Mouse (Mus musculus) stomach, postnatal 0 days (tissue): ENCODE measurements around the gene Tmprss3. TPM values are rescaled to one million over a fixed set of nuclear protein-coding genes. Genes with fewer than 3 reads are reported as not detected.

ENCODE experiments used
- ATAC-seq: fragments of 200-750 bp; cut with Nextera tagmentation; 2 replicates; pipeline ENCODE4 v1.8.0; 2017; ENCODE audit not compliant: low FRiP score, low TSS enrichment
- DNase-seq: peaks from one replicate; pipeline ENCODE4 v3.0.0-alpha.2; 2016; ENCODE audit warnings: low spot score
- H3K27ac ChIP-seq: fragments of 300-500 bp; sonication (generic); replicated peaks from 2 replicates; pipeline ENCODE4 v1.5.1; 2014; ENCODE audit warnings: mild to moderate bottlenecking, control low read depth
- H3K27me3 ChIP-seq: fragments of 300-500 bp; sonication (generic); 2 replicates; pipeline ENCODE4 v1.6.1; 2014; ENCODE audit warnings: low read length; ENCODE audit not compliant: control insufficient read depth, insufficient read depth
- H3K36me3 ChIP-seq: fragments of 300-500 bp; sonication (generic); 2 replicates; pipeline ENCODE4 v1.6.1; 2014; ENCODE audit warnings: low read length, mixed read lengths; ENCODE audit not compliant: control insufficient read depth, insufficient read depth
- H3K4me1 ChIP-seq: fragments of 300-500 bp; sonication (generic); replicated peaks from 2 replicates; pipeline ENCODE4 v1.6.1; 2014; ENCODE audit warnings: antibody characterized with exemption; ENCODE audit not compliant: control insufficient read depth, insufficient read depth
- H3K4me2 ChIP-seq: fragments of 300-500 bp; sonication (generic); replicated peaks from 2 replicates; pipeline ENCODE4 v1.6.1; 2014; ENCODE audit warnings: low read depth, mild to moderate bottlenecking, control low read depth, moderate library complexity
- H3K4me3 ChIP-seq: fragments of 300-500 bp; sonication (generic); 2 replicates; pipeline ENCODE4 v1.5.1; 2014; ENCODE audit warnings: low read depth, low read length, control low read depth
- H3K9ac ChIP-seq: fragments of 300-500 bp; sonication (generic); 2 replicates; pipeline ENCODE4 v1.6.1; 2014; ENCODE audit warnings: mild to moderate bottlenecking, low read length, control low read depth, mixed read lengths
- H3K9me3 ChIP-seq: fragments of 300-500 bp; sonication (generic); 2 replicates; pipeline ENCODE4 v1.6.1; 2016; ENCODE audit warnings: low read length; ENCODE audit not compliant: control insufficient read depth
- CTCF ChIP-seq: IDR thresholded peaks from 2 replicates; pipeline ENCODE4 v1.5.1; 2016; ENCODE audit warnings: antibody characterized with exemption, low read depth, mild to moderate bottlenecking, moderate library complexity
- EP300 ChIP-seq: optimal IDR thresholded peaks from 2 replicates; pipeline ENCODE3; 2016; ENCODE audit warnings: antibody characterized with exemption
- WGBS: fragments of 180-500 bp; shearing (Covaris S2); extraction: QIAGEN DNeasy Blood & Tissue Kit; methylation state at CpG from one replicate; pipeline ENCODE4 v1.1.7; 2014; 5-methylcytosine and 5-hydroxymethylcytosine counted together
- polyA plus RNA-seq: library from polyadenylated mRNA; unstranded; fragments of >200 nt; fragmentation: Nextera tagmentation; extraction: Ambion mirVana; gene quantifications from 2 replicates; pipeline ENCODE4 v1.2.1, GENCODE M21; 2015

Gene Tmprss3
- polyA plus RNA-seq, 1 experiment from 2014 or later, result 0.39 TPM

GRCm38 (mm10) chr17:31223835-31224234 lies 25.1 kb upstream of the Tmprss3 start:
- H3K36me3 ChIP-seq, result no peaks in the 10 kb centered on the region
- no peaks in the 10 kb centered on the region for H3K4me1 ChIP-seq
- no peak overlapping the region for H3K4me3 ChIP-seq
- TF ChIP-seq EP300 (no peak), CTCF (no peak)
- no peak overlapping the region for H3K9ac ChIP-seq
- ATAC-seq, result no peak
- H3K27ac ChIP-seq, result no peak overlapping the region
- H3K9me3 ChIP-seq, result no peaks in the 10 kb centered on the region
- no peak for DNase-seq
- no peak overlapping the region for H3K4me2 ChIP-seq
- 72% methylated on average over 7 of the region's 7 CpGs for WGBS
- H3K27me3 ChIP-seq, result no peaks in the 10 kb centered on the region

- DNase-seq (no peak), ATAC-seq (no peak)
- Histone ChIP-seq H3K9me3 (no peaks in the 10 kb centered on the region), H3K4me1 (no peaks in the 10 kb centered on the region), H3K27ac (no peak overlapping the region), H3K9ac (no peak overlapping the region), H3K4me3 (no peak overlapping the region), H3K4me2 (no peak overlapping the region), H3K27me3 (no peaks in the 10 kb centered on the region), H3K36me3 (no peaks in the 10 kb centered on the region)
- WGBS, result 36% methylated on average over 4 of the region's 4 CpGs
- TF ChIP-seq EP300, result no peak
- no peak for TF ChIP-seq CTCF
Measured at GRCm38 (mm10) chr17:31222810-31223310, 24.1 kb upstream of the Tmprss3 start.

DNA sequence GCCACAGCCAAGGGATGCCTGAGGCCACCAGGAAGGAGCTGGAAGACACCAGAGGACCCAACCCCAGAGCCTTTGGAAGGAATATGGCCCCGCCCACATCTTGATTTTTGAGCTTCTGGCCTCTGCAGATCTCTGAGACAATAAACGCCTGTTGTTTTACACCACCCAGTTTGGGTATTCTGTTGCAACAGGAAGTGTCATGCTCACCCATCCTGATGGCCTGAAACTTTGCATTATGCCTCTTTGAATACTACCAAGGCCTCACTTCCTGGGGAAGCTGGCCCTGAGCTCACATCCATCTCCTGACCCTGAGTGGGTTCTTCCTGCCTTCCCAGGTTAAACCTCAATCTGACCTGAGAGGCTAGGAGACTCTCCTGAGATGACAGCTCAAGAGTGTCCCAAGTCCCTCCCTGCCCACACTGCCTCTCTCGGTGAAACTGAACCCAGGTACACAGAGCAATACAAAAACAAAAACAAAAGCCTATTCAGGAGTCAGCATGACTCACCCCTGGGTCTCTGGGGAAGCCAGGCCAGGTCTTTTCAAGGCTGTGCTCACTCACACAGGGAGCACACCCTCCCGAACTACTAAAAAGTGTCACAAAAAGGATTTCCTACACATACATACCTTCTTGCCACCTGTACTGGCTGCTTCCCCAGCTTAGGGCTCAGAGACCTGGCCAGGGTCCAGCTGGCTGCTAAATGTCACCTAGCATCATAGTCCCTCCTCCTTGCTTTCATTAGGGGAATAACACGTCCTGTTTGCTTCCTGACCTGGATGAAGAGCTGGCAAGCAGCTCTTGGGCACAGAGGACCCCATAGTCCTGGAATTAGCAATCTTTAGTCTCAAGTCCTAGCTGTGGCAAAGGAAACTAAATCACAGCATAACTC lies 17.5 kb upstream of the Tmprss3 start:
- H3K4me3 ChIP-seq, result no peak overlapping the region
- peak; percentile 30 for DNase-seq
- 36% methylated on average over 5 of the region's 5 CpGs for WGBS
- no peak overlapping the region for H3K4me2 ChIP-seq
- no peaks in the 10 kb centered on the region for H3K36me3 ChIP-seq
- TF ChIP-seq EP300, result no peak
- TF ChIP-seq CTCF, result no peak; the same call in 1 of the 2 replicates
- H3K9ac ChIP-seq, result no peak overlapping the region
- H3K9me3 ChIP-seq, result no peaks in the 10 kb centered on the region
- no peak overlapping the region for H3K27ac ChIP-seq
- H3K4me1 ChIP-seq, result no peaks in the 10 kb centered on the region
- ATAC-seq, result peak; percentile 25
- no peaks in the 10 kb centered on the region for H3K27me3 ChIP-seq

DNA sequence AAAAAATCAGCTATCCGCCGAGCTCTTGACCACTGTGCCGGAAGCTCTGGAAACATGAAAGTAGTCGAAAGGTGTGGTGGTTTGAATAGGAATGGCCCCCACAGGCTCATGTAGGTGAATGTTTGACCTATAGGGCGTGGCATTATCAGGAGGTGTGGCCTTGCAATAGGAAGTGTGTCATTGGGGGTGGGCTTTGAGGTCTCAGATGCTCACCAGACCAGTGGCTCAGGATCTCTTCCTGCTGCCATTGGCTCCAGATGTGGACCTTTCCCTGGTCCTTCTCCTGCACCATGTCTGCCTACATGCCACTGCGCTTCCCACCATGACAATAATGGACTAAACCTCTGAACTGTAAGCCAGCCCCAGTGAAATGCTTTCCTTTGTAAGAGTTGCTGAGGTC lies 13.1 kb upstream of the Tmprss3 start:
- no peaks in the 10 kb centered on the region for H3K36me3 ChIP-seq
- no peaks in the 10 kb centered on the region for H3K27me3 ChIP-seq
- H3K9ac ChIP-seq, result no peak overlapping the region
- WGBS, result 89% methylated on average over 6 of the region's 6 CpGs
- no peaks in the 10 kb centered on the region for H3K4me1 ChIP-seq
- ATAC-seq (no peak), DNase-seq (no peak)
- H3K4me2 ChIP-seq, result no peak overlapping the region
- no peak overlapping the region for H3K27ac ChIP-seq
- no peak for TF ChIP-seq EP300
- no peak overlapping the region for H3K4me3 ChIP-seq
- H3K9me3 ChIP-seq, result no peaks in the 10 kb centered on the region

DNA sequence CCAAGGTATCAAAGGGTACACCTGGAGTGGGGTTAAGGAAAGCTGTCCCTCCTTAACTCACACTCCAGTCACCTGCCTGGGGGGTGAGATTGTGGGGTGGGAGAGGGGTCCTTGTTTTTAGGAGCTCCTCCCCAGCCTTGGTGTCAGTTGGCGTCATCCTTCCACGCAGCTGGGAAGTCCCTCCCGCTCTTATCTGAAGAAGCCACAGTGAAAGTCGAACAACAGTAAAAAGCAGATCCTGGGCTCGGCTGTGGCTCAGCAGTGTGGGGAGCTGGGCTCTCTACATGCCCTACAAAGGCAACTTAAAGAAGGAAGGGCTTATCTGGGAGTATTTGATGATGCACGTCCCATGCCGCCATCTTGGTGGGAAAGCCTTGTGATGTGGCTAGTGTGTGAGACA lies 11.5 kb upstream of the Tmprss3 start:
- H3K4me3 ChIP-seq, result no peak overlapping the region
- no peaks in the 10 kb centered on the region for H3K27me3 ChIP-seq
- DNase-seq, result no peak
- TF ChIP-seq EP300 (no peak), CTCF (no peak)
- no peak overlapping the region for H3K9ac ChIP-seq
- no peak for ATAC-seq
- H3K4me1 ChIP-seq, result no peaks in the 10 kb centered on the region
- no peak overlapping the region for H3K27ac ChIP-seq
- H3K9me3 ChIP-seq, result no peaks in the 10 kb centered on the region
- 85% methylated on average over 7 of the region's 7 CpGs for WGBS
- no peaks in the 10 kb centered on the region for H3K36me3 ChIP-seq
- no peak overlapping the region for H3K4me2 ChIP-seq

DNA sequence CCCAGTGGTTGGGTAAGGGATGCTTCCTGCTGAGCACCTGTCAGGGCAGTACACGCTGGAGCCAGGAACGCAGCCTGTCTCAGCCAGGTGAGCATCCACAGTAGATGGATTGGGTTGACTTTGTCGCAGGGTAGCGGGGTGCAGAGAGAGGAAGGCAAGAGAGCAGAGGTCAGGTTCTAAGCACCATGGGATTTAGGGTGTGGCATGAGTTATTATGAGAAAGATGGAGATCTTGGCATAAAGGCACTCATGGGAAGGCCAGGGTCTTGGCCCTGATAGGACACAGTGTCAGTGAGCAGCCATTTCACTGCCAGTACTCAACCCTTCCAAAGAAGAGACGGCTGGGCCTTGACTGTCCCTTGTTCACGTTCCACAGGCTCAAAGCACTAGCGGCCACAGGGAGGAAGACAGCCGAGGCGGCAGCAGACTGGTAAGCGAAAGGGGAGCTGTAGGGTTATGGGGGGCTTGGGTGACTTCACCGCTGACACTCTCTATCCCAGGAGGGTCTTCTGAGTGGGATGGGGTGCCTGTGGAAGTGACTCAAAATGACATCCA lies 10.7 kb upstream of the Tmprss3 start:
- no peaks in the 10 kb centered on the region for H3K9me3 ChIP-seq
- no peak for TF ChIP-seq EP300
- no peak for TF ChIP-seq CTCF
- 88% methylated on average over 11 of the region's 11 CpGs for WGBS
- ATAC-seq (no peak), DNase-seq (no peak)
- no peak overlapping the region for H3K4me2 ChIP-seq
- no peaks in the 10 kb centered on the region for H3K27me3 ChIP-seq
- no peaks in the 10 kb centered on the region for H3K4me1 ChIP-seq
- H3K4me3 ChIP-seq, result no peak overlapping the region
- H3K36me3 ChIP-seq, result no peaks in the 10 kb centered on the region
- H3K9ac ChIP-seq, result no peak overlapping the region
- no peak overlapping the region for H3K27ac ChIP-seq
